7 mouse cellular contexts compared by ENCODE assay signal in the genomic region with DNA sequence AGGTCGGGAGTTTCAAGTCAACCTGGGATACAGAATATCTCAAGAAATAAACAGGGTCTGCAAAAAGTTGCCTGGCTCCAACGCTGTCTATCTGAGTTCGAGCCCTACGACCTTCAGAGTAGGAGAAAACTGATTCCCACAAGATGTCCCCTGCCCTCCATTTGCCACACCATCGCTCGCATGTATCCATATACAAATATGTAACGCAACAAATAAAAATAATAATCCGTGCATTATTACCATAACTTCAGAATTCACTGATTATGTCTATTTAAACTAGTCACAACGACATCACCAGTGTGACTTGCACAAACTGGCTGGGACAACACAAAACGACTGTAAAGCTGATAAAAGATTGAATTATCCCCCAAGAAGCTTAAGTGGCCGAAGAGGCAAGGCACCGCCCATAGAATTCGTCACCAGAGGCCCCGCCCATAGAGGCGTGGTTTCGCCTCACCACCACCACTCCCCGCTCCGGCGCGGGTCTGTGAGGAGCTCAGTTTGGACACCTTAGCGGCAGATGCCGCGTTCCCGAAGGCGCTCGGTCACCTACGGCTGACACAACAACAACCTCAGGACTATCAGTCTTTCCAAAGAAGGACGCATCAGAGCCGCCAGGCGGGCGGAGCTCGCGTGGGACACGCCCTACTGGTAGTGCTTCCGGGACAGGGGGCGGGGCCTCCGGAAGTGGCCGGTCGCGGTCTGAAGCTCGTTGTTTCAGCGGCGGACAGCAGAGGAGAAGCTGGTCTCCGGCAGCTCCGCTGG. TPM values are rescaled to one million over a fixed set of nuclear protein-coding genes. Genes with fewer than 3 reads are reported as not detected.
DNase-seq lines count a peak whose midpoint lies in the region; ATAC-seq lines count a peak whose summit lies in the region.

Gene Ctr9 (plus strand): TSS at position 671 of the 765 bp plus-strand sequence.

- WGBS in intestine, embryonic 15.5 days: 5% methylated on average over 45 of the region's 45 CpGs
- 8% methylated on average over 45 of the region's 45 CpGs for WGBS in midbrain, embryonic 10.5 days

- H3K4me2 ChIP-seq in intestine, embryonic 15.5 days (replicated peaks): peak within 1 kb of the TSS; percentile 77

- peak; percentile 94 for DNase-seq in adrenal gland, adult 18-20 months (ENCODE audit: low spot score in 2 of 2)
- DNase-seq in embryo, embryonic 11 days: peak; percentile 94
- peak; percentile 86 to 95 for DNase-seq in gastrocnemius, postnatal 36 days
- DNase-seq in left cerebral cortex, postnatal 25 days (ENCODE audit: low spot score in 2 of 2): peak; percentile 95
- peak; percentile 95 for DNase-seq in midbrain, embryonic 10.5 days (ENCODE audit: low spot score)
- peak; percentile 90 for DNase-seq in right cerebral cortex, postnatal 4 days

- H3K27ac ChIP-seq in intestine, embryonic 15.5 days: peak within 1 kb of the TSS; percentile 92
- H3K27ac ChIP-seq in midbrain, embryonic 10.5 days (replicated peaks): peak within 1 kb of the TSS; percentile 95

- peak; percentile 97 for ATAC-seq in intestine, embryonic 15.5 days

- no peaks in the 10 kb centered on the region for H3K36me3 ChIP-seq in intestine, embryonic 15.5 days
- H3K36me3 ChIP-seq in midbrain, embryonic 10.5 days: peaks cover 34% of the 10 kb centered on the region

- H3K27me3 ChIP-seq in intestine, embryonic 15.5 days (replicated peaks): no peaks in the 10 kb centered on the region
- H3K27me3 ChIP-seq in midbrain, embryonic 10.5 days (ENCODE audit: low read depth, poor library complexity, severe bottlenecking): no peaks in the 10 kb centered on the region

- peaks cover 13% of the 10 kb centered on the region for H3K4me1 ChIP-seq in intestine, embryonic 15.5 days (replicated peaks)
- H3K4me1 ChIP-seq in midbrain, embryonic 10.5 days: peaks cover 29% of the 10 kb centered on the region

- H3K4me3 ChIP-seq in intestine, embryonic 15.5 days (replicated peaks): peak within 1 kb of the TSS; percentile 82
- H3K4me3 ChIP-seq in midbrain, embryonic 10.5 days: peak within 1 kb of the TSS; percentile 91

- H3K9me3 ChIP-seq in intestine, embryonic 15.5 days: no peaks in the 10 kb centered on the region
- H3K9me3 ChIP-seq in midbrain, embryonic 10.5 days (replicated peaks): no peaks in the 10 kb centered on the region

- peak within 1 kb of the TSS; percentile 78 for H3K9ac ChIP-seq in intestine, embryonic 15.5 days

- intact Hi-C loops in gastrocnemius, postnatal 36 days (cut with DNase I): no loop called here
- intact Hi-C loops in left cerebral cortex, postnatal 25 days (cut with DNase I): no loop called here

RNA-seq across cellular contexts. Expression of gene Ctr9, which starts in this region (rescaled TPM):
- total RNA-seq in adrenal gland, adult 18-20 months (2021): 10 to 100 TPM; 44.4 to 48.3 TPM
- total RNA-seq in gastrocnemius, postnatal 36 days (2021): 10 to 100 TPM; 12.6 to 12.9 TPM
- polyA plus RNA-seq in intestine, embryonic 15.5 days (2015; fragmentation: Nextera tagmentation; extraction: Ambion mirVana): 51.3 and 54.6 TPM in 2 replicates
- 10 to 100 TPM; 42.2 to 46.8 TPM for total RNA-seq in left cerebral cortex, postnatal 25 days (2021)
- 81.6 and 93.9 TPM in 2 replicates for polyA plus RNA-seq in midbrain, embryonic 10.5 days (2016; fragmentation: Nextera tagmentation; extraction: Ambion mirVana)

Comparison
In these comparisons a context has a peak if more than half of its experiments do, and no peak if none do; other contexts are left out.
1. Peak in every context shown above with its lines: DNase-seq, ATAC-seq, H3K4me3 ChIP-seq and H3K27ac ChIP-seq.